Mouse (Mus musculus) heart, embryonic 12.5 days (tissue): ENCODE results near the gene Ss18l2. TPM values are rescaled to one million over a fixed set of nuclear protein-coding genes. Genes with fewer than 3 reads are reported as not detected.

Experiments
- ATAC-seq: fragments of 200-750 bp; cut with Nextera tagmentation; 2 replicates; pipeline ENCODE4 v1.8.0; 2017; ENCODE audit warnings: moderate TSS enrichment, moderate library complexity; ENCODE audit not compliant: insufficient number of reproducible peaks, low FRiP score
- H3K27ac ChIP-seq: fragments of 300-500 bp; sonication (generic); 2 replicates; pipeline ENCODE4 v1.5.1; 2016; ENCODE audit warnings: mild to moderate bottlenecking, moderate library complexity; ENCODE audit not compliant: poor library complexity, severe bottlenecking
- H3K27me3 ChIP-seq: fragments of 300-500 bp; sonication (generic); replicated peaks from 2 replicates; pipeline ENCODE4 v1.6.1; 2016; ENCODE audit warnings: mild to moderate bottlenecking, moderate library complexity
- H3K36me3 ChIP-seq: fragments of 300-500 bp; sonication (generic); 2 replicates; pipeline ENCODE4 v1.6.1; 2016; ENCODE audit warnings: mild to moderate bottlenecking, moderate library complexity
- H3K4me1 ChIP-seq: fragments of 300-500 bp; sonication (generic); replicated peaks from 2 replicates; pipeline ENCODE4 v1.6.1; 2016; ENCODE audit warnings: mild to moderate bottlenecking
- H3K4me2 ChIP-seq: fragments of 300-500 bp; sonication (generic); 2 replicates; pipeline ENCODE4 v1.6.1; 2016; ENCODE audit warnings: mild to moderate bottlenecking, moderate library complexity
- H3K4me3 ChIP-seq: fragments of 300-500 bp; sonication (generic); 2 replicates; pipeline ENCODE4 v1.5.1; 2016; ENCODE audit warnings: mild to moderate bottlenecking
- H3K9ac ChIP-seq: fragments of 300-500 bp; sonication (generic); 2 replicates; pipeline ENCODE4 v1.6.1; 2016; ENCODE audit warnings: mild to moderate bottlenecking, moderate library complexity
- H3K9me3 ChIP-seq: fragments of 300-500 bp; sonication (generic); replicated peaks from 2 replicates; pipeline ENCODE4 v1.6.1; 2016; ENCODE audit warnings: mild to moderate bottlenecking, moderate library complexity
- WGBS: fragments of 180-500 bp; shearing (Covaris S2); methylation state at CpG from one replicate; pipeline ENCODE4 v1.1.7; 2016; 5-methylcytosine and 5-hydroxymethylcytosine counted together
- polyA plus RNA-seq: library from polyadenylated mRNA; unstranded; fragments of >200 nt; fragmentation: Nextera tagmentation; extraction: Ambion mirVana; gene quantifications from 2 replicates; pipeline ENCODE4 v1.2.1, GENCODE M21; 2016

Gene Ss18l2
- polyA plus RNA-seq, 1 experiment from 2014 or later, result 145 TPM

- 46% methylated on average over 4 of the region's 4 CpGs for WGBS
- no peaks in the 10 kb centered on the region for H3K9me3 ChIP-seq
- no peak overlapping the region for H3K4me2 ChIP-seq
- peaks cover 26% of the 10 kb centered on the region for H3K4me1 ChIP-seq
- H3K4me3 ChIP-seq, result no peak overlapping the region
- no peak for ATAC-seq
- no peaks in the 10 kb centered on the region for H3K36me3 ChIP-seq
- H3K27me3 ChIP-seq, result no peaks in the 10 kb centered on the region
- no peak overlapping the region for H3K9ac ChIP-seq
- no peak overlapping the region for H3K27ac ChIP-seq
These were observed 33.1 kb upstream of the Ss18l2 start for GRCm38 (mm10) chr9:121677069-121677468.

GRCm38 (mm10) chr9:121677476-121677875 is 32.7 kb upstream of the Ss18l2 start:
- no peak overlapping the region for H3K4me3 ChIP-seq
- peaks cover 2% of the 10 kb centered on the region for H3K36me3 ChIP-seq
- no peaks in the 10 kb centered on the region for H3K9me3 ChIP-seq
- 52% methylated on average over 8 of the region's 8 CpGs for WGBS
- no peak overlapping the region for H3K27ac ChIP-seq
- H3K4me2 ChIP-seq, result no peak overlapping the region
- no peaks in the 10 kb centered on the region for H3K27me3 ChIP-seq
- H3K4me1 ChIP-seq, result peaks cover 22% of the 10 kb centered on the region
- no peak overlapping the region for H3K9ac ChIP-seq
- no peak for ATAC-seq

DNA sequence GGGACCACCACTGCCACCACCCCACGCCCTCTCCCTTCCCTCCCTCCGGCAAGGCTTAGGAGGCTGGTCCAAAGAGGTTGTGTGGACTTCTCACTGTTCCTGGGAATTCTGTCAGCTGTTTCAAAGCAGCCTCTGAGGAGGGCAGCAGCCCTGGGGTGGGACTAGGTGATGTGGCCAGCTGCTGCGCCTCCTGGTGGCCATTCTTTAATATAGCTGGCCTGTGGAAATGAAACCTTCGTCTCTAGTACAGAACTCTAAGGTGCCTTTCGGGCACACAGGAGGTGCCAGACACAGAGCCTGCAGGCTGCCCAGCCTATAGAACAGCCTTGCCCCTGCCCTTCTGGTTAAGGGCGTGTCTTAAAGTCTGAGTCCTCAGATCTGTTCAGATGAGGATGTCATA is 30.6 kb upstream of the Ss18l2 start:
- H3K27ac ChIP-seq, result no peak overlapping the region
- H3K4me1 ChIP-seq, result peaks cover 14% of the 10 kb centered on the region; the same call in 1 of the 2 replicates
- no peaks in the 10 kb centered on the region for H3K9me3 ChIP-seq
- 18% methylated on average over 6 of the region's 6 CpGs for WGBS
- peaks cover 9% of the 10 kb centered on the region for H3K36me3 ChIP-seq
- no peak overlapping the region; the same call in 1 of the 2 replicates for H3K9ac ChIP-seq
- ATAC-seq, result peak; percentile 19; the same call in 1 of the 2 replicates
- H3K4me3 ChIP-seq, result no peak overlapping the region
- H3K4me2 ChIP-seq, result no peak overlapping the region
- no peaks in the 10 kb centered on the region for H3K27me3 ChIP-seq

DNA sequence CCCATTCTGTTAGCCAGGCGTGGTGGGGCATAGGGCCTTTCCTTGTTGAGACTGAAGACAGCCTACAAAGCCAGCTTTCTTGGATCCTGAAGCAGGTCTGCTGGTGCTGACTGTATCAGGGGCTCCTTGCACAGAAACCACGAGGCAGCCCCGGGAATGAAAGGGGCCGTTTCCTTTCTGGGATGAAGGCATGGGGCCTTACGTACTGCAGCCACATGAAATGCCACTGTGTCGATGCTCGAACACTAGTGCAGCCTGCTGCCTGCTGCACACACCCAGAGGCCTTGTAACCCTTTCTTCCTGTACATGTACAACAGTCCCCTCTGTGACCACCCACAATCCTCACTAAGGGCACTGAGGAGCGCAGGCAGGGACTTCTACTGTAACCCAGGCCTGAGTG is 28.9 kb upstream of the Ss18l2 start:
- WGBS, result 72% methylated on average over 8 of the region's 8 CpGs
- Histone ChIP-seq H3K4me2 (no peak overlapping the region), H3K9ac (no peak overlapping the region)

DNA sequence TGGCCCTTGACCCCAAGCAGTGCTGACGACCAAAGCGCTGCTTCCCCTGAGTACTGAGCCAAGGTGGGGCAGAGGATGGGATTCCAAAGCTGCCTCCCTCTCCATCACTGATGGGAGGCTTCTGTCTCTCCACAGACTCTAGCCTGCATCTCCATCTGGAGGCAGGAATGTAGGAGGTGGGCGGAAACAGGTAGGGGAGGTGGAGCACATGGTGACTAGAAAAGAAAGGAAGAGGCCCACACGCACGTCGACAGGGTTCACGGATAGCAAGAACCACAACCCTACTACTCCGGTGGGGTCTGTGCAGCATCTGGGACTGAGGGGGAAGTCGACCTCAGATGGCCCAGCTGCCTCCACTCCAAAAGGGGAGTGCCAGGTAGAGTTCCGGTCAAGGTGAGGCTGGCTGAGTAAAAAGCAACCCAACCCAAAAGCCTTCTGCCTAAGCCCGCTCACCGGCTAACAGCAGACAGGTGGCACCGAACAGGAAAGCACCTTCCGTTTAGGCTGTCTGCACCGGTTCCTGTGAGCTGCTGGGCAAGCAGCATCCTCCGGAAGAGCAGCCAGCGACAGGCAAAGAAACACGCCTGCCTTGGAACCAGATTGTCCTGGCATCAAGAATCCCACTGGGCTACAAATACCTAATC is 28.0 kb upstream of the Ss18l2 start:
- no peak for ATAC-seq
- Histone ChIP-seq H3K9ac (no peak overlapping the region), H3K27ac (no peak overlapping the region), H3K9me3 (no peaks in the 10 kb centered on the region), H3K27me3 (no peaks in the 10 kb centered on the region), H3K36me3 (peaks cover 25% of the 10 kb centered on the region), H3K4me1 (peaks cover 10% of the 10 kb centered on the region; the same call in 1 of the 2 replicates), H3K4me2 (no peak overlapping the region), H3K4me3 (no peak overlapping the region)
- WGBS, result 70% methylated on average over 18 of the region's 18 CpGs

More for the DNA sequence above, 28.9 kb upstream of the Ss18l2 start:
- Histone ChIP-seq H3K9me3 (no peaks in the 10 kb centered on the region), H3K27ac (no peak overlapping the region), H3K4me1 (peaks cover 14% of the 10 kb centered on the region; the same call in 1 of the 2 replicates), H3K4me3 (no peak overlapping the region), H3K27me3 (no peaks in the 10 kb centered on the region), H3K36me3 (peaks cover 20% of the 10 kb centered on the region)
- no peak for ATAC-seq

- no peaks in the 10 kb centered on the region for H3K9me3 ChIP-seq
- H3K36me3 ChIP-seq, result peaks cover 36% of the 10 kb centered on the region
- no peak overlapping the region for H3K4me3 ChIP-seq
- no peak for ATAC-seq
- WGBS, result 72% methylated on average over 7 of the region's 7 CpGs
- H3K4me1 ChIP-seq, result 0 out of 2 replicates have a peak, but pooled peaks cover under 1% of the 10 kb centered on the region
- H3K27ac ChIP-seq, result no peak overlapping the region
- no peaks in the 10 kb centered on the region for H3K27me3 ChIP-seq
- H3K4me2 ChIP-seq, result no peak overlapping the region
- no peak overlapping the region for H3K9ac ChIP-seq
These were observed 25.4 kb upstream of the Ss18l2 start for GRCm38 (mm10) chr9:121684702-121685101.

DNA sequence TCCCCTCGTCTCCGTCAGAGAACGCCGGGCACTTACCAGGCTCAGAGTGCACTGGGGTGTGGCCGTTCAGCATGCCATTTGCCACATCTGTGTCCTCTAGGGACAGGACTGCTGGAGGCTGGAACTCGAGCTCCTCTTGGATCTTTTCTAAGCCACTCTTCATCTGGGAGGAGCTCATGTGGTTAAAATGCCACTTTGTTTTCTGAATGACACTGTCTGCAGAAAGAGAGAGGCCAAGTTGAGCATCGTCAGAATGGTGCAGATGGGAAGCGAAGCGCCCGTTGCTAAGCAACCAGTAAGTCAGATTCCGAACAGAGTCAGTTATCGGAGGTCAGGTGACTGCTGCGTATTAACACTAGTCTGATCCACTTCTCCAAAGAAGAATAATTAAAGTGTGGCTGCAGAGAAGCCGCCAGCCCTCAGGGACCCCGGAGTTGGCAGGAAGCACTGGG is 19.9 kb upstream of the Ss18l2 start:
- Histone ChIP-seq H3K27me3 (no peaks in the 10 kb centered on the region), H3K9ac (no peak overlapping the region), H3K4me3 (no peak overlapping the region), H3K4me2 (no peak overlapping the region), H3K4me1 (no peaks in the 10 kb centered on the region), H3K9me3 (no peaks in the 10 kb centered on the region), H3K36me3 (peaks cover 36% of the 10 kb centered on the region), H3K27ac (no peak overlapping the region)
- WGBS, result 84% methylated on average over 15 of the region's 15 CpGs
- no peak for ATAC-seq

- Histone ChIP-seq H3K9me3 (no peaks in the 10 kb centered on the region), H3K4me2 (no peak overlapping the region), H3K36me3 (peaks cover 31% of the 10 kb centered on the region), H3K9ac (no peak overlapping the region), H3K4me3 (no peak overlapping the region), H3K27me3 (no peaks in the 10 kb centered on the region), H3K27ac (no peak overlapping the region), H3K4me1 (0 out of 2 replicates have a peak, but pooled peaks cover 4% of the 10 kb centered on the region)
- WGBS, result 84% methylated on average over 7 of the region's 7 CpGs
- no peak for ATAC-seq
These were observed 19.4 kb upstream of the Ss18l2 start for GRCm38 (mm10) chr9:121690734-121691133.

DNA sequence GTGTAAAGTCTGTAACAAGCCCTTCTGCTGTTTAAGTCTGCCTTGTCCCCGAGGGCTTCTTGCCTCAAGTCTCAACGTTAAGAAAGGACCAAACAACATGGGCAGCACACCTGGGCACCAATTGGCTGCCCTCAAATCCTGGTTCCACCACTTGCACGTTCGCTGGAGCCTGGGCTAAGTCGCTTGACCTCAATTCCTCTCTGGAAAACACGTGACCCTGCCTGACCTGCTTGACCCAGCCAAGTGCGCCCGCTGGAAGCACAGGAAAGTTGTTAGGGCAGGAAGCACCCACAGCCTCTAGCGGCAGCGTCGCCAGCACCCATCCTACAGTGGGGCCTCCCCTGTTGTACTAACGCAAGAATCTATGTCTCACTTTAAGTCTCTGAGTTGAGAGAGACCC is 15.4 kb upstream of the Ss18l2 start:
- Histone ChIP-seq H3K27ac (no peak overlapping the region), H3K4me1 (0 out of 2 replicates have a peak, but pooled peaks cover 5% of the 10 kb centered on the region), H3K9ac (no peak overlapping the region), H3K4me2 (no peak overlapping the region), H3K9me3 (peaks cover 4% of the 10 kb centered on the region; the same call in 1 of the 2 replicates), H3K27me3 (no peaks in the 10 kb centered on the region), H3K36me3 (peaks cover 20% of the 10 kb centered on the region), H3K4me3 (no peak overlapping the region)
- ATAC-seq, result no peak
- WGBS, result 74% methylated on average over 12 of the region's 12 CpGs

GRCm38 (mm10) chr9:121696626-121697025 is 13.5 kb upstream of the Ss18l2 start:
- H3K27me3 ChIP-seq, result no peaks in the 10 kb centered on the region
- WGBS, result 90% methylated on average over 9 of the region's 9 CpGs
- H3K36me3 ChIP-seq, result peaks cover 16% of the 10 kb centered on the region; the same call in 1 of the 2 replicates
- no peak overlapping the region for H3K27ac ChIP-seq
- H3K9ac ChIP-seq, result no peak overlapping the region
- H3K4me1 ChIP-seq, result 0 out of 2 replicates have a peak, but pooled peaks cover 5% of the 10 kb centered on the region
- ATAC-seq, result no peak
- no peak overlapping the region for H3K4me2 ChIP-seq
- H3K9me3 ChIP-seq, result peaks cover 4% of the 10 kb centered on the region; the same call in 1 of the 2 replicates
- no peak overlapping the region for H3K4me3 ChIP-seq

GRCm38 (mm10) chr9:121697150-121698049 is 12.7 kb upstream of the Ss18l2 start:
- H3K4me1 ChIP-seq, result 0 out of 2 replicates have a peak, but pooled peaks cover 5% of the 10 kb centered on the region
- WGBS, result 100% methylated on average over 1 of the region's 1 CpGs
- H3K4me3 ChIP-seq, result no peak overlapping the region
- no peak overlapping the region for H3K9ac ChIP-seq
- H3K36me3 ChIP-seq, result peaks cover 13% of the 10 kb centered on the region; the same call in 1 of the 2 replicates
- peak; percentile 22; the same call in 1 of the 2 replicates for ATAC-seq
- H3K27ac ChIP-seq, result no peak overlapping the region
- no peak overlapping the region for H3K4me2 ChIP-seq
- H3K9me3 ChIP-seq, result peaks cover 4% of the 10 kb centered on the region; the same call in 1 of the 2 replicates
- H3K27me3 ChIP-seq, result no peaks in the 10 kb centered on the region
